Mouse (Mus musculus): ENCODE data around the gene Vmn1r180.

- TF ChIP-seq MYOG (IDR thresholded peaks at IDR 0.05; ENCODE audit: control insufficient read depth in 1 of 3, insufficient read depth in 1 of 3, insufficient read length in 2 of 3, low read depth in 2 of 3) (no peak), POLR2A (IDR thresholded peaks at IDR 0.05; ENCODE audit: insufficient read length, low read depth) (no peak), TCF3 (IDR thresholded peaks at IDR 0.05; ENCODE audit: insufficient read length, low read depth) (no peak), MYOD1 (IDR thresholded peaks at IDR 0.05; ENCODE audit: control insufficient read depth in 1 of 3, insufficient read length in 2 of 3, low read depth in 2 of 3) (no peak), MAX (IDR thresholded peaks at IDR 0.05; ENCODE audit: low read depth) (no peak), SRF (IDR thresholded peaks at IDR 0.05; ENCODE audit: control insufficient read depth, insufficient read length, low read depth) (no peak), CEBPB (IDR thresholded peaks at IDR 0.05; ENCODE audit: insufficient read depth, poor library complexity, severe bottlenecking) (no peak), POLR2AphosphoS2 (IDR thresholded peaks at IDR 0.05; ENCODE audit: insufficient read length, low read depth) (no peak)
Measured at GRCm38 (mm10) chr7:24001391-24001790, 51.0 kb downstream of the Vmn1r180 start, which contains the start of gene V1rd19.
